Mouse (Mus musculus) CH12.LX (cell line): Measurements from ENCODE around the gene Cry2.
A peak's percentile ranks its signal among the peaks of the same experiment; 100 is the strongest.

Experiments used
- CTCF ChIP-seq, 2 experiments: IDR thresholded peaks in 1 of 2; conservative IDR thresholded peaks in 1 of 2; 2 replicates each; pipeline ENCODE4 v1.5.1; 2011 to 2012; ENCODE audit warnings: low read depth in 2 of 2, low read length in 2 of 2, improper control_type of control experiment in 1 of 2, inconsistent platforms in 1 of 2, mild to moderate bottlenecking in 1 of 2, moderate library complexity in 1 of 2
- EP300 ChIP-seq: IDR thresholded peaks from 2 replicates; pipeline ENCODE4 v1.6.1; 2011; ENCODE audit warnings: low read length, improper control_type of control experiment
- GABPA ChIP-seq: IDR thresholded peaks from 2 replicates; pipeline ENCODE4 v1.6.1; 2012; ENCODE audit warnings: low read depth, low read length, improper control_type of control experiment, inconsistent platforms; ENCODE audit not compliant: insufficient replicate concordance
- HCFC1 ChIP-seq: IDR thresholded peaks from 2 replicates; pipeline ENCODE4 v1.6.1; 2012; ENCODE audit warnings: low read depth, mild to moderate bottlenecking, inconsistent platforms, low read length, improper control_type of control experiment
- MAX ChIP-seq: IDR thresholded peaks from 2 replicates; pipeline ENCODE4 v1.6.1; 2011; ENCODE audit warnings: low read length, improper control_type of control experiment
- MEF2A ChIP-seq: IDR thresholded peaks from 2 replicates; pipeline ENCODE4 v1.6.1; 2014; ENCODE audit warnings: low read depth, mild to moderate bottlenecking, inconsistent platforms, low read length, improper control_type of control experiment, borderline replicate concordance
- MXI1 ChIP-seq: IDR thresholded peaks from 2 replicates; pipeline ENCODE4 v1.6.1; 2011; ENCODE audit warnings: mild to moderate bottlenecking, low read depth, low read length, improper control_type of control experiment
- POLR2A ChIP-seq: IDR thresholded peaks from 2 replicates; pipeline ENCODE4 v1.6.1; 2011; ENCODE audit warnings: low read depth, mild to moderate bottlenecking, improper control_type of control experiment, low read length
- UBTF ChIP-seq: IDR thresholded peaks from 2 replicates; pipeline ENCODE4 v1.6.1; 2012; ENCODE audit warnings: low read depth, mild to moderate bottlenecking, inconsistent platforms, low read length, improper control_type of control experiment, moderate library complexity
- USF1 ChIP-seq: IDR thresholded peaks from 2 replicates; pipeline ENCODE4 v1.6.1; 2014; ENCODE audit warnings: low read depth, mild to moderate bottlenecking, inconsistent platforms, low read length, improper control_type of control experiment
- ZKSCAN1 ChIP-seq: IDR thresholded peaks from 2 replicates; pipeline ENCODE4 v1.6.1; 2012; ENCODE audit warnings: low read depth, inconsistent platforms, low read length, improper control_type of control experiment, borderline replicate concordance
- ZMIZ1 ChIP-seq: IDR thresholded peaks from 2 replicates; pipeline ENCODE4 v1.6.1; 2012; ENCODE audit warnings: low read depth, mild to moderate bottlenecking, inconsistent platforms, low read length, improper control_type of control experiment
- ZNF384 ChIP-seq: IDR thresholded peaks from 2 replicates; pipeline ENCODE4 v1.6.1; 2012; ENCODE audit warnings: low read depth, low read length, improper control_type of control experiment, inconsistent platforms

GRCm38 (mm10) chr2:92392318-92393264 is 41.3 kb downstream of the Cry2 start:
- no peak for TF ChIP-seq ZKSCAN1
- TF ChIP-seq CTCF (conservative IDR thresholded peaks at IDR 0.05 in 1 of 2, IDR thresholded peaks at IDR 0.05 in 1 of 2; ENCODE audit: low read depth in 2 of 2, low read length in 2 of 2): no peak
- peak; percentile 25; the same call in 1 of the 2 replicates for TF ChIP-seq MAX
- no peak; the same call in 1 of the 2 replicates for TF ChIP-seq POLR2A
- TF ChIP-seq USF1: no peak
- no peak for TF ChIP-seq GABPA
- TF ChIP-seq ZNF384: peak; percentile 28; the same call in 1 of the 2 replicates
- TF ChIP-seq HCFC1: no peak
- no peak for TF ChIP-seq EP300
- no peak for TF ChIP-seq ZMIZ1
- TF ChIP-seq UBTF: no peak
- TF ChIP-seq MEF2A: no peak
- TF ChIP-seq MXI1: no peak; the same call in 1 of the 2 replicates
